Comparison of ENCODE assay signal across 10 mouse cellular contexts in the genomic region with DNA sequence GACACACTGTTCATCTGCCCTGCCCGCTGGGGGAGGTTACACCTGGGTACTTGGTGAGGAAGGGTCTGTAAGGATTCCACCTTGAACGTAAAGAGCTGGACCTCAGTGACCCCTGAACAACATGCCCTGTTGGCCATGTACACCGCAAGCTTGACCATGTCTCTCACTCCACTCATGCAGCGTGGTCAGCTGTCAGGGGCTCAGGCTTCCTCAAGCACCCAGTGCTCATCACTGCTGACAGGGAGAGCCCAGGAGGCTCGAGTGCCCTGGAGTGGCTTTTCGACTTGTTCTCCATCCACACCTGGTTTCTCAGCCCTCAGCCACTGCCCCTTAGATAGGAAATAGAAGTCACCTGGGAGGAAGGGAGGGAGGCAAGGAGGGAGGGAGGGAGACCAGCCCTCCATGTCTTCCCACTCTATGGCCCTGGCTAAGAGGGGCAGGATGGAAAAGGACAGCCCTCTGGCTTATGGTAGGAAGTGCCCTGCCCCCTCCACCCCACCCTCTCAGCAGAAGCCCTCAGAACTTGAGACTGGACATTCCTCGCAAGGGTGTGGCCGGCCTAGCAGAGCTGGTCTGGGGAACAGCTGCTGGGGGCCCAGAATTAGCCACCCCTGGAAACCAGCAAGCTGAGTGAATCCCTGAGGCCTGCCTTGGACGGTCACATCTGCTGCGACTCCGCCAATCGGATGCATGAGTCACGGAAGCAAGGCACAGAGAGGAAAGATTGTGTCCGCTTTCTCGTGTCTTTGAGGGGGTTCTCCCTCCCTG. TPM values are rescaled to one million over a fixed set of nuclear protein-coding genes. Genes with fewer than 3 reads are reported as not detected.
DNase-seq lines count a peak whose midpoint lies in the region; ATAC-seq lines count a peak whose summit lies in the region.
"Had no signal": no experiment of that assay in that cellular context is flagged by ENCODE, and none has a peak within 500 bp of the region (broad histone marks: within the 10 kb centered on the region; RNA-seq: fewer than 3 reads in every experiment).

No protein-coding gene starts in this region.

- H3K4me3 ChIP-seq in hindbrain, embryonic 16.5 days (ENCODE audit: low read length): no peak overlapping the region
- H3K4me3 ChIP-seq: hindbrain, embryonic 10.5 days had no signal

- H3K4me2 ChIP-seq in hindbrain, embryonic 16.5 days (ENCODE audit: low read length): no peak overlapping the region

- ATAC-seq in hindbrain, embryonic 16.5 days: no peak

- H3K4me1 ChIP-seq in hindbrain, embryonic 16.5 days (ENCODE audit: control insufficient read depth, insufficient read depth, low read depth, low read length): no peaks in the 10 kb centered on the region

- no peak overlapping the region for H3K9ac ChIP-seq in hindbrain, embryonic 16.5 days (ENCODE audit: low read depth, low read length)

- intact Hi-C loops in heart, postnatal 14 days (cut with DNase I): no loop called here

- no peaks in the 10 kb centered on the region for H3K27me3 ChIP-seq in hindbrain, embryonic 16.5 days (replicated peaks; ENCODE audit: control insufficient read depth, insufficient read depth, low read length)

- peak; percentile 63 for DNase-seq in urinary bladder, postnatal 14 days (ENCODE audit: low spot score)
- no peak for DNase-seq in urinary bladder, postnatal 10 days (ENCODE audit: low spot score)
- peak; percentile 75 for DNase-seq in gastrocnemius, adult 18-20 months (ENCODE audit: low spot score)
- DNase-seq in heart, postnatal 14 days: peak; percentile 46 to 59
- peak; percentile 30 for DNase-seq in yolk sac, embryonic 10.5 days (ENCODE audit: low spot score)
- no peak for DNase-seq in ovary, adult 18-20 months (ENCODE audit: low spot score)
- DNase-seq: cerebellum, postnatal 10 days had no signal

- WGBS in hindbrain, embryonic 16.5 days: 84% methylated on average over 15 of the region's 15 CpGs

- H3K36me3 ChIP-seq in hindbrain, embryonic 16.5 days (ENCODE audit: control insufficient read depth, insufficient read depth, low read length): no peaks in the 10 kb centered on the region
- H3K36me3 ChIP-seq: hindbrain, embryonic 10.5 days had no signal

- H3K9me3 ChIP-seq in hindbrain, embryonic 16.5 days (ENCODE audit: control insufficient read depth, low read length): peaks cover 8% of the 10 kb centered on the region; the same call in 1 of the 2 replicates
- H3K9me3 ChIP-seq: hindbrain, embryonic 10.5 days had no signal

- no peak overlapping the region for H3K27ac ChIP-seq in hindbrain, embryonic 16.5 days (ENCODE audit: low read depth, low read length)
- H3K27ac ChIP-seq: hindbrain, embryonic 10.5 days; macrophage had no signal

RNA-seq across cellular contexts. Expression of gene Jph2, which starts 11.2 kb away (rescaled TPM):
- 100 to 1,000 TPM; 401 to 487 TPM for total RNA-seq in gastrocnemius, adult 18-20 months (2021)
- total RNA-seq in heart, postnatal 14 days (2021): 100 to 1,000 TPM; 401 to 402 TPM
- polyA plus RNA-seq in hindbrain, embryonic 16.5 days (2015; fragmentation: Nextera tagmentation; extraction: Ambion mirVana): 1.0 TPM in 2 replicates
- polyA plus RNA-seq: macrophage had no signal

RNA-seq across cellular contexts. Expression of gene Oser1, which starts 37.9 kb away (rescaled TPM):
- 10 to 100 TPM; 31.4 to 38.1 TPM for total RNA-seq in gastrocnemius, adult 18-20 months (2021)
- 10 to 100 TPM; 22.3 to 25.3 TPM for total RNA-seq in heart, postnatal 14 days (2021)
- 70.6 and 72.2 TPM in 2 replicates for polyA plus RNA-seq in hindbrain, embryonic 16.5 days (2015; fragmentation: Nextera tagmentation; extraction: Ambion mirVana)

RNA-seq across cellular contexts. Expression of gene Gdap1l1, which starts 51.7 kb away (rescaled TPM):
- total RNA-seq in gastrocnemius, adult 18-20 months (2021): under 1 TPM in 1 of 2 experiments, not detected in 1; 0.21 TPM
- not detected for total RNA-seq in heart, postnatal 14 days (2021)
- polyA plus RNA-seq in hindbrain, embryonic 16.5 days (2015; fragmentation: Nextera tagmentation; extraction: Ambion mirVana): 139 and 147 TPM in 2 replicates

Comparison
In these comparisons a context has a peak if more than half of its experiments do, and no peak if none do; other contexts are left out.
1. DNase-seq: peak in urinary bladder, postnatal 14 days (single experiment), gastrocnemius, adult 18-20 months (single experiment), heart, postnatal 14 days (2 of 2) and yolk sac, embryonic 10.5 days (single experiment); none in urinary bladder, postnatal 10 days (single experiment) and ovary, adult 18-20 months (single experiment).